Mouse (Mus musculus): ENCODE results near the gene Tpx2. TPM values are rescaled to one million over a fixed set of nuclear protein-coding genes. Genes with fewer than 3 reads are reported as not detected.

The Tpx2 gene
- polyA plus RNA-seq, 1 experiment = 38.3 TPM

- peak overlapping the region; percentile 24; the same call in 1 of the 2 replicates for H3K4me3 ChIP-seq (ENCODE audit: insufficient read depth, low read length)
- H3K4me1 ChIP-seq (ENCODE audit: control insufficient read depth, insufficient read depth, low read length) = peaks cover 8% of the 10 kb centered on the region
- no peak overlapping the region for H3K27ac ChIP-seq (ENCODE audit: insufficient read depth, low read depth, low read length)
- no peak for TF ChIP-seq CTCF (IDR thresholded peaks at IDR 0.05; ENCODE audit: low read depth, low read length)
These were observed 528 bp upstream of the Tpx2 start for GRCm38 (mm10) chr2:152847057-152847814.

GRCm38 (mm10) chr2:152848466-152848865, 702 bp downstream of the Tpx2 start:
- Histone ChIP-seq H3K4me1 (ENCODE audit: control insufficient read depth, insufficient read depth, low read length) (peaks cover 8% of the 10 kb centered on the region), H3K4me3 (ENCODE audit: insufficient read depth, low read length) (peak overlapping the region; percentile 88), H3K27ac (ENCODE audit: insufficient read depth, low read depth, low read length) (peak overlapping the region; percentile 68)
- TF ChIP-seq POLR2A (IDR thresholded peaks at IDR 0.05; ENCODE audit: borderline replicate concordance, low read depth, low read length) (no peak), CTCF (IDR thresholded peaks at IDR 0.05; ENCODE audit: low read depth, low read length) (no peak)

- Histone ChIP-seq H3K4me1 (ENCODE audit: control insufficient read depth, insufficient read depth, low read length) (peaks cover 3% of the 10 kb centered on the region), H3K27ac (ENCODE audit: insufficient read depth, low read depth, low read length) (no peak overlapping the region), H3K4me3 (ENCODE audit: insufficient read depth, low read length) (no peak overlapping the region)
- no peak for TF ChIP-seq CTCF (IDR thresholded peaks at IDR 0.05; ENCODE audit: low read depth, low read length)
- no peak for TF ChIP-seq POLR2A (IDR thresholded peaks at IDR 0.05; ENCODE audit: borderline replicate concordance, low read depth, low read length)
These were observed 11.7 kb downstream of the Tpx2 start for GRCm38 (mm10) chr2:152859501-152859900.

- H3K27ac ChIP-seq (ENCODE audit: insufficient read depth, low read depth, low read length) = no peak overlapping the region
- no peak for TF ChIP-seq CTCF (IDR thresholded peaks at IDR 0.05; ENCODE audit: low read depth, low read length)
- TF ChIP-seq POLR2A (IDR thresholded peaks at IDR 0.05; ENCODE audit: borderline replicate concordance, low read depth, low read length) = no peak
- H3K4me3 ChIP-seq (ENCODE audit: insufficient read depth, low read length) = no peak overlapping the region
- peaks cover 3% of the 10 kb centered on the region for H3K4me1 ChIP-seq (ENCODE audit: control insufficient read depth, insufficient read depth, low read length)
These were observed 14.1 kb downstream of the Tpx2 start for GRCm38 (mm10) chr2:152861891-152862290.

GRCm38 (mm10) chr2:152862638-152863037, 14.9 kb downstream of the Tpx2 start:
- Histone ChIP-seq H3K4me3 (ENCODE audit: insufficient read depth, low read length) (no peak overlapping the region), H3K4me1 (ENCODE audit: control insufficient read depth, insufficient read depth, low read length) (peaks cover 3% of the 10 kb centered on the region), H3K27ac (ENCODE audit: insufficient read depth, low read depth, low read length) (no peak overlapping the region)
- TF ChIP-seq CTCF (IDR thresholded peaks at IDR 0.05; ENCODE audit: low read depth, low read length) (no peak), POLR2A (IDR thresholded peaks at IDR 0.05; ENCODE audit: borderline replicate concordance, low read depth, low read length) (no peak)

- Histone ChIP-seq H3K27ac (ENCODE audit: insufficient read depth, low read depth, low read length) (no peak overlapping the region), H3K4me3 (ENCODE audit: insufficient read depth, low read length) (no peak overlapping the region), H3K4me1 (ENCODE audit: control insufficient read depth, insufficient read depth, low read length) (peaks cover 3% of the 10 kb centered on the region)
- TF ChIP-seq CTCF (IDR thresholded peaks at IDR 0.05; ENCODE audit: low read depth, low read length) (no peak), POLR2A (IDR thresholded peaks at IDR 0.05; ENCODE audit: borderline replicate concordance, low read depth, low read length) (no peak)
These were observed 15.6 kb downstream of the Tpx2 start for GRCm38 (mm10) chr2:152863346-152863745.

GRCm38 (mm10) chr2:152878239-152878638, 30.5 kb downstream of the Tpx2 start:
- Histone ChIP-seq H3K4me1 (ENCODE audit: control insufficient read depth, insufficient read depth, low read length) (peaks cover 10% of the 10 kb centered on the region), H3K27ac (ENCODE audit: insufficient read depth, low read depth, low read length) (no peak overlapping the region), H3K4me3 (ENCODE audit: insufficient read depth, low read length) (no peak overlapping the region)
- no peak for TF ChIP-seq POLR2A (IDR thresholded peaks at IDR 0.05; ENCODE audit: borderline replicate concordance, low read depth, low read length)

GRCm38 (mm10) chr2:152880898-152881297, 33.1 kb downstream of the Tpx2 start:
- H3K27ac ChIP-seq (ENCODE audit: insufficient read depth, low read depth, low read length) = no peak overlapping the region
- TF ChIP-seq CTCF (IDR thresholded peaks at IDR 0.05; ENCODE audit: low read depth, low read length) (no peak), POLR2A (IDR thresholded peaks at IDR 0.05; ENCODE audit: borderline replicate concordance, low read depth, low read length) (no peak)
- H3K4me1 ChIP-seq (ENCODE audit: control insufficient read depth, insufficient read depth, low read length) = peaks cover 10% of the 10 kb centered on the region
- no peak overlapping the region for H3K4me3 ChIP-seq (ENCODE audit: insufficient read depth, low read length)

- TF ChIP-seq POLR2A (IDR thresholded peaks at IDR 0.05; ENCODE audit: borderline replicate concordance, low read depth, low read length) (no peak), CTCF (IDR thresholded peaks at IDR 0.05; ENCODE audit: low read depth, low read length) (no peak)
These were observed 36.4 kb downstream of the Tpx2 start for GRCm38 (mm10) chr2:152884101-152884645.

GRCm38 (mm10) chr2:152887230-152887629, 39.5 kb downstream of the Tpx2 start:
- Histone ChIP-seq H3K27ac (ENCODE audit: insufficient read depth, low read depth, low read length) (no peak overlapping the region), H3K4me1 (ENCODE audit: control insufficient read depth, insufficient read depth, low read length) (no peaks in the 10 kb centered on the region), H3K4me3 (ENCODE audit: insufficient read depth, low read length) (no peak overlapping the region)
- TF ChIP-seq CTCF (IDR thresholded peaks at IDR 0.05; ENCODE audit: low read depth, low read length) (no peak; the same call in 1 of the 2 replicates), POLR2A (IDR thresholded peaks at IDR 0.05; ENCODE audit: borderline replicate concordance, low read depth, low read length) (no peak)

More at GRCm38 (mm10) chr2:152884101-152884645, 36.4 kb downstream of the Tpx2 start:
- H3K4me1 ChIP-seq (ENCODE audit: control insufficient read depth, insufficient read depth, low read length) = peaks cover 10% of the 10 kb centered on the region
- no peak overlapping the region for H3K27ac ChIP-seq (ENCODE audit: insufficient read depth, low read depth, low read length)
- H3K4me3 ChIP-seq (ENCODE audit: insufficient read depth, low read length) = no peak overlapping the region

Data from bone marrow macrophage, adult 2 months (primary cell).